Mouse (Mus musculus): Measurements from ENCODE around the gene Pde8b. TPM values are rescaled to one million over a fixed set of nuclear protein-coding genes. Genes with fewer than 3 reads are reported as not detected.
A peak's percentile ranks its signal among the peaks of the same experiment; 100 is the strongest.

Gene Pde8b
- polyA plus RNA-seq, 1 experiment from 2014 or later: 1.8 TPM

DNA sequence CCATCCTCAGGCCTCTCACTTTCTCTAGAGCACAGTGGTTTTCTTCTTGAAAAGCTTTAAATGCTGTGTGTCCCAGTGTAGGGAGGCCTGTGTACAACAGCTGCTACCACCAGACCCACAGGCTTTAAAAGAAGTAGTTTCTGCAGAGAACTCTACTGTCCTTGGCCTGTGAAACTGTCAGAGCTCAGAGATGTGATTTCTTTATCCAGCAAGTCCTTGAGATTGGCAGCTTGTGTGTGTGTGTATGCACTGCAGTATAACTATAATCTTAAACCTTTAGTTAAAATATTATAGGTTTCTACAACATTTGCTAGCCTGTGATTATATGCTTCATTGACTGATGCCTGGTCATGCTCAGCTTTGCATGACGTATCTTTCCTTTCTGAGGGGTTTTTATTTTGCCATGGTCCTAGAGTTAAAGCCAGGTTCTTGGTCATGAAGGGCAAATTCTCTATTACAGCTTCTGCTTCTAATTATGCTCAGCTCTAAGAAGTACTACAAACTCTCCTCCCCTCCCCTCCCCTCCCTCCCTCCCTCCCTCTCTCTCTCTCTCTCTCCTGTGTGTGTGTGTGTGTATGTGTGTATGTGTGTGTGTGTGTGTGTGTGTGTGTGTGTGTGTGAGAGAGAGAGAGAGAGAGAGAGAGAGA, 194.3 kb downstream of the Pde8b start:
- 19% methylated on average over 1 of the region's 1 CpGs for WGBS
- no peaks in the 10 kb centered on the region for H3K9me3 ChIP-seq (ENCODE audit: control insufficient read depth, low read length)
- H3K4me2 ChIP-seq (ENCODE audit: low read depth, severe bottlenecking): no peak overlapping the region
- H3K27ac ChIP-seq (replicated peaks; ENCODE audit: low read depth, low read length): peak overlapping the region; percentile 9; the same call in 1 of the 2 replicates
- H3K4me3 ChIP-seq (ENCODE audit: low read depth, low read length): no peak overlapping the region
- no peaks in the 10 kb centered on the region for H3K36me3 ChIP-seq (ENCODE audit: control insufficient read depth, insufficient read depth, low read length)
- H3K9ac ChIP-seq (ENCODE audit: low read length): no peak overlapping the region
- ATAC-seq (ENCODE audit: insufficient number of reproducible peaks, low FRiP score, low TSS enrichment, low read depth): no peak
- 0 out of 2 replicates have a peak, but pooled peaks cover 2% of the 10 kb centered on the region for H3K4me1 ChIP-seq (ENCODE audit: control insufficient read depth, insufficient read depth, low read length)
- no peak for DNase-seq (ENCODE audit: low spot score)
- H3K27me3 ChIP-seq (ENCODE audit: control insufficient read depth, insufficient read depth, low read length): no peaks in the 10 kb centered on the region

DNA sequence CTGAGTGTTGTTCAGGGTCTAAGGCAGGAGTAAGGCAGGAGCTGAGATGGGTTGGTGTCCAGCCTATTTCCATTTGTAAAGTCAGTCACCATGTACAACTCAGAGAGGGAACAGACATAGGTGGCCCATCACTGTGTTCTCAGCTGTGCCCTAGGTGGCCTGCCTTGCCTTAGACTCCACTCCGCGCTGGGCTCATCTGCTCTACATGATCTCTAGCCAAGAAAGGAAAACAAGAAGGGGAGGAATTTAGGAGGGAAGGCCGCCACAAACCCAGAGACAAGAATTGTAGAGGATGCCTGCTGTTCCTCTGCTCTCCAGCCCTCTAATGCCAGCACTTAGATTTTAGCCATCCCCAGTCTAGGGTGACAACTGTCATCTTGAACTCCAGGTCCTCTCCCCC, 197.7 kb downstream of the Pde8b start:
- H3K4me2 ChIP-seq (ENCODE audit: low read depth, severe bottlenecking): no peak overlapping the region
- H3K4me3 ChIP-seq (ENCODE audit: low read depth, low read length): no peak overlapping the region
- no peaks in the 10 kb centered on the region for H3K27me3 ChIP-seq (ENCODE audit: control insufficient read depth, insufficient read depth, low read length)
- no peak overlapping the region for H3K27ac ChIP-seq (replicated peaks; ENCODE audit: low read depth, low read length)
- no peaks in the 10 kb centered on the region for H3K36me3 ChIP-seq (ENCODE audit: control insufficient read depth, insufficient read depth, low read length)
- no peak for DNase-seq (ENCODE audit: low spot score)
- ATAC-seq (ENCODE audit: insufficient number of reproducible peaks, low FRiP score, low TSS enrichment, low read depth): no peak
- H3K4me1 ChIP-seq (ENCODE audit: control insufficient read depth, insufficient read depth, low read length): 0 out of 2 replicates have a peak, but pooled peaks cover 2% of the 10 kb centered on the region
- no peaks in the 10 kb centered on the region for H3K9me3 ChIP-seq (ENCODE audit: control insufficient read depth, low read length)
- no peak overlapping the region for H3K9ac ChIP-seq (ENCODE audit: low read length)
- WGBS: 86% methylated on average over 3 of the region's 3 CpGs

DNA sequence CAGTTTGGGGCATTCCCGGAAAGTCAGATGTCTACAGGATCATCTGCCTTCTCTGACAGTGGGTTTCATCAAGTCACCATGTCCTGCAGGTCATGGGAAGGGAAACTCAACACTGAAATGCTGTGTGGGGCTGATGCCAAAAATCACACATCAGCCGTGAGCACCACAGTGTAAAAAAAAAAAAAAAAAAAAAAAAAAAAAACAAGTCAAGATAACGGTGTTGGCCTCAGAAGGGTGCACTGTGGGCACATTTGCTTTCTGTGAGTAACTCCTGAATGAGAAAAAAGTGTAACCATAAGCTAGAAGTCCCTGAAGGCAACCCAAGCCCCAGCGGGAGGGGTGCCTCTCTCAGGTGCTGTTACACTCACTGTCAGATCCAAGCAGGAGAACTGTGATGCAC, 199.7 kb downstream of the Pde8b start:
- ATAC-seq (ENCODE audit: insufficient number of reproducible peaks, low FRiP score, low TSS enrichment, low read depth): no peak
- no peak overlapping the region for H3K4me3 ChIP-seq (ENCODE audit: low read depth, low read length)

DNA sequence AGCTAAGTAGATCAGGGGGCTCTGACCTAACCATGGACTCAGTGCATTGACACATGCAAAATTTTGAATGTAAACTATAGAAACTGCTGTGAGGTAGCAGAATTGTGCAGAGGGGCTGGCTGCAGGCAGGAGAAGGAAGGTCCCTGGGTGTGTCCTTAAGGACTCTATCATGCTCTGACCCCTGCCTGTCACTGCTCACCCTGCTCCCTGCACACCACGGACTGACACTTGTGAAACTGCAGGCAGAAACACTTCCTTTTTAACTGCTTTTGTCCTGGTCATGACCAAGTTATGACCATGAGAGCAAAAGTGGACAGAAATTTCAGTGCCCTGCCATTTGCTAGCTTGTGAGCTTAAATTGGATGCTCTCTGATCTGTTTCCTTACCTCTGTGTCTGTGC, 206.0 kb downstream of the Pde8b start:
- H3K27me3 ChIP-seq (ENCODE audit: control insufficient read depth, insufficient read depth, low read length): no peaks in the 10 kb centered on the region
- H3K4me3 ChIP-seq (ENCODE audit: low read depth, low read length): no peak overlapping the region
- ATAC-seq (ENCODE audit: insufficient number of reproducible peaks, low FRiP score, low TSS enrichment, low read depth): no peak
- H3K4me1 ChIP-seq (ENCODE audit: control insufficient read depth, insufficient read depth, low read length): no peaks in the 10 kb centered on the region
- H3K27ac ChIP-seq (replicated peaks; ENCODE audit: low read depth, low read length): no peak overlapping the region
- no peak for DNase-seq (ENCODE audit: low spot score)
- no peaks in the 10 kb centered on the region for H3K36me3 ChIP-seq (ENCODE audit: control insufficient read depth, insufficient read depth, low read length)
- H3K9me3 ChIP-seq (ENCODE audit: control insufficient read depth, low read length): no peaks in the 10 kb centered on the region
- 32% methylated on average over 1 of the region's 1 CpGs for WGBS
- no peak overlapping the region for H3K4me2 ChIP-seq (ENCODE audit: low read depth, severe bottlenecking)
- no peak overlapping the region for H3K9ac ChIP-seq (ENCODE audit: low read length)

More for the DNA sequence above, 199.7 kb downstream of the Pde8b start:
- H3K27me3 ChIP-seq (ENCODE audit: control insufficient read depth, insufficient read depth, low read length): no peaks in the 10 kb centered on the region
- H3K9me3 ChIP-seq (ENCODE audit: control insufficient read depth, low read length): no peaks in the 10 kb centered on the region
- no peak overlapping the region for H3K9ac ChIP-seq (ENCODE audit: low read length)
- no peak overlapping the region for H3K27ac ChIP-seq (replicated peaks; ENCODE audit: low read depth, low read length)
- no peak for DNase-seq (ENCODE audit: low spot score)
- no peaks in the 10 kb centered on the region for H3K36me3 ChIP-seq (ENCODE audit: control insufficient read depth, insufficient read depth, low read length)
- 86% methylated on average over 4 of the region's 4 CpGs for WGBS
- no peaks in the 10 kb centered on the region for H3K4me1 ChIP-seq (ENCODE audit: control insufficient read depth, insufficient read depth, low read length)
- H3K4me2 ChIP-seq (ENCODE audit: low read depth, severe bottlenecking): no peak overlapping the region

DNA sequence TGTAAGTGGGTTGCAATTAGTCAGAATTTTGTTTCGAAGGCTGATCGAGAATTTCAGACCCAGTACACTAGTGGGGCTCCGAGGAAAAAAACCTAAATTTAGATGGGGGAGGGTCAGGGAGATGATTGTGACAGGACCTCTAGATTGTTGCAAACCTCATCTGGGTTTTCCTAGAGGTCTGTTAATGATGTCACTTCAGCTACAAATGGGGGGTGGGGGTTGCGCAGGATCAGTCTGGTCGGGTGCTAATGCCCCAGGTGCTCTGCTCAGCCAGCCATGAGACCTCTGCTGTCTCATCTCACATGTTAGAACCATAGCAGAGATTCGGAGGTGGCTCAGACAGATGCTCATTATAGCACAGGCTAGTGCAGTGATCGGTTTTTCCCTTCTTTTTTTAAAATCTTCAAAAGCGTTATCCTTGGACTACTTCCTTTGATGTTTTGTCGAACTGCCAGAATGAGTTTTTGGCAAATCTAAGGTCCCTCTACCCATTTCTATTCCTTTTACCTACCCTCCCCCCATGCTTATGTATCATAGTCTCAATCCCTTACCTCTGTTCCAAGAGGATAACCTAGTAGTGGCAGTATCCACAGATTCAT, 209.9 kb downstream of the Pde8b start:
- no peak overlapping the region for H3K4me3 ChIP-seq (ENCODE audit: low read depth, low read length)
- no peak overlapping the region for H3K27ac ChIP-seq (replicated peaks; ENCODE audit: low read depth, low read length)
- no peaks in the 10 kb centered on the region for H3K9me3 ChIP-seq (ENCODE audit: control insufficient read depth, low read length)
- H3K9ac ChIP-seq (ENCODE audit: low read length): no peak overlapping the region
- no peaks in the 10 kb centered on the region for H3K36me3 ChIP-seq (ENCODE audit: control insufficient read depth, insufficient read depth, low read length)
- no peak overlapping the region for H3K4me2 ChIP-seq (ENCODE audit: low read depth, severe bottlenecking)
- WGBS: 80% methylated on average over 9 of the region's 9 CpGs
- no peak for ATAC-seq (ENCODE audit: insufficient number of reproducible peaks, low FRiP score, low TSS enrichment, low read depth)
- no peaks in the 10 kb centered on the region for H3K4me1 ChIP-seq (ENCODE audit: control insufficient read depth, insufficient read depth, low read length)
- no peaks in the 10 kb centered on the region for H3K27me3 ChIP-seq (ENCODE audit: control insufficient read depth, insufficient read depth, low read length)
- no peak for DNase-seq (ENCODE audit: low spot score)

DNA sequence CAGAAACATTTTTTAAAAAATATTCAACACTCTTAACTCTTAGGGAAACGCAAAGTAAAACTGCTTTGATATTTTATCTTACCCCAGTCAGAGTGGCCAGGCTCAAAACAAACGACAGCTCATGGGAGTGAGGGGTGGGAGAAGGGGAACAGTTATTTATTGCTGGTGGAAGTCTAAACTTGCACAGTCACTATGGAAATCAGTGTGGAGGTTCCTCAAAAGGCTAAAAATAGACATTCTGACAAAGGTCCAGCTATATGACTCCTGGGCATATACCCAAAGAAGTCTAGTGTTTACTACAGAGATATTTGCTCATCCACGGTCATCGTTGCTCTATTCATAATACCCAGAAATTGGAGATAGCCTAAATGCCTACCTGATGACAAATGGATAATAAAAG, 211.9 kb downstream of the Pde8b start:
- Histone ChIP-seq H3K27me3 (ENCODE audit: control insufficient read depth, insufficient read depth, low read length) (no peaks in the 10 kb centered on the region), H3K4me2 (ENCODE audit: low read depth, severe bottlenecking) (no peak overlapping the region)
- WGBS: 85% methylated on average over 4 of the region's 4 CpGs

DNA sequence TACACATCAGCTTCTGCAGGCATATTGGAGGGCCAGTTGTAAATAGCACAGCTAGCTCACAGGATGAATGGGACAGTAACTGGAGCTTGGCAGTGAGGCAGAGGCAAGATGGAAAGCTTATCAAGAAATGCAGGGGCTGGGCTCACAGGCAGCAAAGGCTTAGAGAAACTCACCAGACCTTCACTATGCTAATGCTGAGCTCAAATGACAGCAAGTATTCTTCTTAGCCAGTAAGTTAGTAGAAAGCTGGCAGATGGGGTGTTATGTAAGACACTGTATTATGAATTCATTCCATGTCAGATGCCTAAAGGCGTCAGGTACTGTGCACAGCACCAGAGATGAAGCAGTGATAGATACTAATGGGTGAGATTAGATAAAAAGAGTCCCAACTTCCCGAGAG, 215.4 kb downstream of the Pde8b start:
- H3K9me3 ChIP-seq (ENCODE audit: control insufficient read depth, low read length): no peaks in the 10 kb centered on the region
- H3K4me2 ChIP-seq (ENCODE audit: low read depth, severe bottlenecking): no peak overlapping the region
- no peaks in the 10 kb centered on the region for H3K4me1 ChIP-seq (ENCODE audit: control insufficient read depth, insufficient read depth, low read length)
- DNase-seq (ENCODE audit: low spot score) (no peak), ATAC-seq (ENCODE audit: insufficient number of reproducible peaks, low FRiP score, low TSS enrichment, low read depth) (no peak)
- no peak overlapping the region for H3K9ac ChIP-seq (ENCODE audit: low read length)
- no peak overlapping the region for H3K27ac ChIP-seq (replicated peaks; ENCODE audit: low read depth, low read length)
- H3K27me3 ChIP-seq (ENCODE audit: control insufficient read depth, insufficient read depth, low read length): no peaks in the 10 kb centered on the region
- 76% methylated on average over 2 of the region's 2 CpGs for WGBS
- no peaks in the 10 kb centered on the region for H3K36me3 ChIP-seq (ENCODE audit: control insufficient read depth, insufficient read depth, low read length)
- no peak overlapping the region for H3K4me3 ChIP-seq (ENCODE audit: low read depth, low read length)

More for the DNA sequence above, 211.9 kb downstream of the Pde8b start:
- ATAC-seq (ENCODE audit: insufficient number of reproducible peaks, low FRiP score, low TSS enrichment, low read depth): no peak
- no peaks in the 10 kb centered on the region for H3K36me3 ChIP-seq (ENCODE audit: control insufficient read depth, insufficient read depth, low read length)
- H3K9ac ChIP-seq (ENCODE audit: low read length): no peak overlapping the region
- H3K27ac ChIP-seq (replicated peaks; ENCODE audit: low read depth, low read length): no peak overlapping the region
- no peaks in the 10 kb centered on the region for H3K9me3 ChIP-seq (ENCODE audit: control insufficient read depth, low read length)
- H3K4me1 ChIP-seq (ENCODE audit: control insufficient read depth, insufficient read depth, low read length): no peaks in the 10 kb centered on the region
- DNase-seq (ENCODE audit: low spot score): no peak
- H3K4me3 ChIP-seq (ENCODE audit: low read depth, low read length): no peak overlapping the region

DNA sequence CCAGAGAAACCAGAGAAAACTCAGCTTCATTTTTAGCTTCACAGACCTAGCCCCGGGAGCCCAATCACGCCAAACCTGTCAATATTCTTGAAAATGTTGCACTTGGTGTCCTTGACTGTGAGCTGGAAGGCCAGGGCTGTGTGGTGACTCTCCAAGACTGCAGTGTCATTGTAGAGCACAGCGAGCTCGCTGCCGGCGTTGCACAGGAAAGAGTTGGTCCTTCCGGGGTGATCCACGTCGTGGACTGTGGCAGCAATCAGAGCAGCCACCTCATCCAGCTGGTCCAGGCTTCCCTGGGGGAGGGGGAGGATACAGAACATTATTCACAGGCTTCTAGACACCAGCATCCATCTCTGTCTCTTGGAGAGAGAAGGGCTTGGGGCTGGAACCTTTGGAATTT, 216.0 kb downstream of the Pde8b start:
- no peak overlapping the region for H3K4me3 ChIP-seq (ENCODE audit: low read depth, low read length)
- H3K9ac ChIP-seq (ENCODE audit: low read length): no peak overlapping the region
- H3K9me3 ChIP-seq (ENCODE audit: control insufficient read depth, low read length): no peaks in the 10 kb centered on the region
- no peak for ATAC-seq (ENCODE audit: insufficient number of reproducible peaks, low FRiP score, low TSS enrichment, low read depth)
- no peak overlapping the region for H3K27ac ChIP-seq (replicated peaks; ENCODE audit: low read depth, low read length)
- no peaks in the 10 kb centered on the region for H3K36me3 ChIP-seq (ENCODE audit: control insufficient read depth, insufficient read depth, low read length)
- no peaks in the 10 kb centered on the region for H3K27me3 ChIP-seq (ENCODE audit: control insufficient read depth, insufficient read depth, low read length)
- WGBS: 83% methylated on average over 9 of the region's 9 CpGs
- no peak overlapping the region for H3K4me2 ChIP-seq (ENCODE audit: low read depth, severe bottlenecking)
- no peaks in the 10 kb centered on the region for H3K4me1 ChIP-seq (ENCODE audit: control insufficient read depth, insufficient read depth, low read length)
- no peak for DNase-seq (ENCODE audit: low spot score)

DNA sequence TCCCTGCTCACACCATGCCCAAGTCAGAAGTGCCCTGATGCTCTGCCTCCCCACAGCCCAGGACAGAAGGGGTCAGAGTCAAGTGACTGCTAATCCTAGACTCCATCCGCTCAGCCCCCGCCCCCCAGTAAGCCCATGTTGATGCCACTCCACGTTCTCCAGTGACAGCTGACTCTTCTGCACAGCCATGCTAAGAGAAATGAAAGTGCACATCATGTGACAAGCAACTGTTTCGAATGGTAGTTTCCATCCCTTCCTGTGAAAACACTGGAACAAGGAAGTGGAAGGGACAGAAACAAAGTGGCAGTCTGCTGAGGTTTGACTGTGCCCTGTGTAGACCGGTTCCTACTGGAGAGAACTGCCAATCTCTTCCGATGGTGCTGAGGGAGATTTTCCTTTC, 217.2 kb downstream of the Pde8b start:
- no peaks in the 10 kb centered on the region for H3K4me1 ChIP-seq (ENCODE audit: control insufficient read depth, insufficient read depth, low read length)
- H3K9ac ChIP-seq (ENCODE audit: low read length): no peak overlapping the region
- no peak overlapping the region for H3K27ac ChIP-seq (replicated peaks; ENCODE audit: low read depth, low read length)
- DNase-seq (ENCODE audit: low spot score): no peak
- no peak overlapping the region for H3K4me3 ChIP-seq (ENCODE audit: low read depth, low read length)
- ATAC-seq (ENCODE audit: insufficient number of reproducible peaks, low FRiP score, low TSS enrichment, low read depth): no peak
- H3K36me3 ChIP-seq (ENCODE audit: control insufficient read depth, insufficient read depth, low read length): no peaks in the 10 kb centered on the region
- H3K9me3 ChIP-seq (ENCODE audit: control insufficient read depth, low read length): no peaks in the 10 kb centered on the region
- H3K4me2 ChIP-seq (ENCODE audit: low read depth, severe bottlenecking): no peak overlapping the region
- H3K27me3 ChIP-seq (ENCODE audit: control insufficient read depth, insufficient read depth, low read length): no peaks in the 10 kb centered on the region
- 86% methylated on average over 6 of the region's 6 CpGs for WGBS

Data from limb, embryonic 11.5 days (tissue).